Mouse (Mus musculus) hematopoietic stem cell, adult 5-6 weeks (primary cell): Measurements from ENCODE around the gene Rdh8. TPM values are rescaled to one million over a fixed set of nuclear protein-coding genes. Genes with fewer than 3 reads are reported as not detected.
"Not testable (repeated sequence)": the region's sequence is repeated elsewhere in the genome, so short reads cannot be mapped to it uniquely, and the experiment has no call there.

Experiments used
- ATAC-seq, 2 experiments: fragments of 125-278 bp in 1 of 2; replicated peaks in 1 of 2; 2 replicates each; pipeline ENCODE4 v1.8.0; 2016 to 2017; ENCODE audit warnings: inconsistent platforms in 2 of 2, mild to moderate bottlenecking in 2 of 2, moderate number of reproducible peaks in 2 of 2, low read depth in 1 of 2, moderate TSS enrichment in 1 of 2; ENCODE audit not compliant: low FRiP score in 2 of 2, poor library complexity in 2 of 2, severe bottlenecking in 2 of 2, insufficient read depth in 1 of 2, low TSS enrichment in 1 of 2
- total RNA-seq: library from RNA; stranded (forward); fragments of 172-1452, 232-1000 nt; gene quantifications from 2 replicates; pipeline ENCODE4 v1.2.3, GENCODE M21; 2017

Gene Rdh8
- total RNA-seq, 1 experiment from 2014 or later: not detected

DNA sequence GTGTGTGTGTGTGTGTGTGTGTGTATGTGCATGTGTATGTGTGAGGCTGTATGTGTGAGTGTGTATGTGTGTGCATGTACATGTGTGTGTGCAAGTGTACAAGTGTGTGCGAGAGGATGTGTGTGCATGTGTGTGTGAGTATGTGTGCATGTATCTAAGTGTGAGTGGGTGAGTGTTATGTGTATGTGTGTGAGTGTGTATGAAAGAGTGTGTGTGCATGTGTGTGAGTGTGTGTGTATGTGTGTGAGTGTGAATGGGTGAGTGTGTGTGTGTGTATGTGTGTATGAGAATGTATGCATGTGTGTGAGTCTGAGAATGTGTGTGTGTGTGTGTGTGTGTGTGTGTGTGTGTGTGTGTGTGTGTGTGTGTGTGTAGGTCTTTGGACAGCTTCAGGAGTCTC lies 9.8 kb downstream of the Rdh8 start:
- ATAC-seq: no peak

DNA sequence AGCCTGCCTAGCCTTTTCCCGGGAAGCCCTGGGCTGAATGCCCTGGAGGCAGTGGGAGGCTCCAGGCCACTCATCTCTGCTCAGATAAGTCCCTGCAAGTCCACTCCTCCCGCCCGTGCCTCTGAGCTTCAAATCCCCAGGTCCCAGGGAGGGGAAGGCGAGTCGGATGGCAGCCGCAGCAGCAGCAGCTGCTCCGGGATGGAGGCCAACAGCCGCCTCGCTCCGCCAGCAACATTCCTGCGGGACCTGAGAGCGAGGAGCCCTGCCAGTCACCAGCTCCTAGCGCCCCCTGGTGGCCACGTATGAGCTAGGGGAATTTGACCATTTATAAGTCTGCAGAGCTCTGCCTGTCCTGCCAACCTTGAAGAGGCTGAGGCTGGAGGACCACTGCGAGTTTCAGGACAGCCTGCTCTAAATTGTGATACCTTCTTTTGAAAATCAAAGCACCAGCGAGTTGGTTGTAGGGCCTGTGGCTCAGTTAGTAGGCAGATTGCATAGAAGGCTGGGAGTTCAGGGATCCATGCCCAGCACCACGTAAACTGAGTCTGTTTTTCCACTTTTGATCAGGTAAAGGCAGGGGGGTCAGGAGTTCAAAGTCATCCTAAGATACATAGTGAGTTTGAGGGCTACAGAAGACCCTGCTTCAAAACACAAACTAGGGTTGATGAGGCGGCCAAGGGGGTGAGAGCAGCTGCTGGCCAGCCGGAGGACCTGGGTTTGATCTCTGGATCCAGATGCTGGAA lies 12.8 kb downstream of the Rdh8 start:
- peak; percentile 79 to 80 for ATAC-seq

DNA sequence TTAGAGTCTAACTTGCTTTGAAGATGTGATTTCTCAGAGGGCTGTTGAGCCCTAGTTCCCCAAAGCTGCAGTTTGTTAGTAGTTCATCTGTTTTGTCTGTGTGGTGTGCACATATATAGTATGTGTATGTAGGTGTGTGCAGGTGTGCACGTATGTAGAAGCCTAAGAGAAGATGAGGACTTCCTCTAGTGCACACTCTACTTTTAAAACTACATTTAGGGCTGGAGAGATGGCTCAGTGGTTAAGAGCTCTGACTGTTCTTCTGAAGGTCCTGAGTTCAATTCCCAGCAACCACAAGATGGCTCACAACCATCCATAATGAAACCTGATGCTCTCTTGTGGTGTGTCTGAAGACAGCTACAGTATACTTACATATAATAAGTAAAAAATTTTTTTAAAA lies 16.6 kb downstream of the Rdh8 start:
- no peak for ATAC-seq

DNA sequence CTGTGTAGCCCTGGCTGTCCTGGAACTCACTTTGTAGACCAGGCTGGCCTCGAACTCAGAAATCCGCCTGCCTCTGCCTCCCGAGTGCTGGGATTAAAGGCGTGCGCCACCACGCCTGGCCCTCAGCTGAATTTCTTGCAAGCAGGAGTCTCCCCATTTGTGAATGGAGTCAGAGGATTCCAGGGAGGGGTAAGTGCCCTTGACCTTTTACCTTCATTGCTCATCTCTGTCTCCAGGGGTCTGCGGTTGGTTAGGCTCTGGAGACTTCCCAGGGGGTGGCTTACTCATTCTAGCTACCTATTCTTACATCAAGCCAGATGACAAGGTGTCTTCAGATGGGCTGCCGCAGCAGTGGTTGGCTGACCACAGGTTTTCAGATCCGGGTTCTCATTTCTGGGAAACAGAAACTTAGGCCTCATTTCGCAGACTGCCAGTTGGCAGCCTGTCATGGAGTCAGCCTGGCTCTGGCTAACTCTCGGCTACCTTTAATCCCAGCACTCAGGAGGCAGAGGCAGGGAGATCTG lies 17.2 kb downstream of the Rdh8 start:
- not testable (repeated sequence) for ATAC-seq

DNA sequence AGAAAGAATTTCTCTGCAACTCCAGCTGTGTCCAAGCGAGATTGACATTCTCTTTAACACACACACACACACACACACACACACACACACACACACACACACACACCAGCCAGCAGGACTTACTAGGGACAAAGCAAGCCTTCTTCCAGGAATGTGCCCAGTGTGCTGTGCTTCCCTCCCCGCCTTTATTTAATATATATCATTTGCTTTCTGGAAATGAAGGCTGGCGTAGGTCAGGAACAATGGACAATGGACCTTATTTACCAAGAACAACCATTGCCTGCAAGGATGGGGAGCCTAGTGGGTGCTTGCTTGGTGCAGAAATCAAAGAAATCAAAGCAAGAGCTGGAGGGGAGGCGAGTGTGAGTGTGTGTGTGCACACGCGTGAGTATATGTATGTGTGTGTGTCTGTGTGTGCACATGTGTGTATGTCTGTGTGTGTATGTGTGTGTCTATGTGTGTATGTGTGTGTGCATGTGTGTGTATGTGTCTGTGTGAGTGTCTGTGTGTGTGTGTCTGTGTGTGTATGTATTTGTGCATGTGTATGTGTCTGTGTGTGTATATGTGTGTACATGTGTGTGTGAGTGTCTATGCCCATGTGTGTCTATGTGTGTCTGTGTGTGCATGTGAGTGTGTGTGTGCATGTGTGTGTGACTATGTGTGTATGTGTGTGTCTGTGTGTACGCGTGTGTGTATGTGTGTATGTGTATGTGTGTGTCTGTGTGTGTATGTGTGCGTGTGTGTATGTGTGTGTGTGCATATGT lies 19.1 kb downstream of the Rdh8 start:
- no peak for ATAC-seq

DNA sequence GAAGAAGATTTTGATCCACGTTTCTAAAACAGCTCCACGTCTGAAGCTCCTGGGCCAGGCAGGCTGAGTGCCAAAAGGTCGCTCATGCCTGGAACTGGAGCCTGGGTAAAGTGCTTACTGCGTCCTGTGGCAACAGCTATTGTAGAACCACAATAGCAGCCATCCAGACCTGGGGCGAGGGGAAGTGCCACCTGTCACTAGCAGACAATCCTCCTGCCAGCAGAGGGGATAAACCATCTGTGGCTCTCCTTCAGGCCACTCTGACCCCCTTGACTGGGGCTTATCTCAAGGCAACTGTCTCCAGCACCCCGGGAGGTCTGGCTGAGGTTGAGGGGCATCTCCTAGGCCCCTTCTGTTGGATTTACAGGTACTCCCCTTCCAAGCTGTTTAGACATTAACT lies 20.6 kb downstream of the Rdh8 start:
- no peak for ATAC-seq

DNA sequence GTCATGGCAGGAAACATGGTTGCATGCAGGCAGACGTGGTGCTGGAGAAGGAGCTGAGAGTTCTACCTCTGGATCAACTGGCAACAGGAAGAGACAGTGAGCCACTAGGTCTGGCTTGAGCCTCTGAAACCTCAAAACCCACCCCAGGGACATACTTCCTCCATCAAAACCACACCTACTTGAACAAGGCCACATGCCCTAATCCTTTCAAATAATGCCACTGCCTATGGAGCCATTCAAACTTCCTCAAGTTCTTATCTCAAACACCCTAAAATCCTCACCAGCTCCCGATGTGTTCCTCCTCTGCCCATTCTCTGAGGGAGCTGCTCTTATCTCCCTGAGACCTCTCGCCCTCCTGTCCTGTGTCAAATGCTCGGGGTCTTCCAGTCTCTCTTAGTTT lies 23.9 kb downstream of the Rdh8 start:
- ATAC-seq: no peak

DNA sequence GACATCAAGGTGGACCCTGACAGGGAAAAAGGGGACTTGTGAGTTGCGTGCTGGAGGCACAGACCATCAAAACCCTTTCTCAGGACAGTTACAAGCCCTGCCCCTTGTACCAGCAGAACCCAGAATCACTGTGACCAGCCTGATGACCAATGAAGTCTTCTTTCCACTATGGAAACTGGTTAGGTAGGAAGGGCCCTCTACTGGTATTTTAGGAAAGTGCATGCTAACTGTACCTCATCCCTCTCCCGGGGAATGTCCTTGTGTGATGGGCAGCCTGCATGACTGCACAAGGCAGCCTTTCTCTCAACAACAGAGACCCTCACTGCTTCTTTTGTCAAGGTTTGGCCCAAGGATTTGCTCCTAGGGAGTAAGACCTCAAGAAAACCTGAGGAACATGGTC lies 24.4 kb downstream of the Rdh8 start:
- ATAC-seq: no peak

DNA sequence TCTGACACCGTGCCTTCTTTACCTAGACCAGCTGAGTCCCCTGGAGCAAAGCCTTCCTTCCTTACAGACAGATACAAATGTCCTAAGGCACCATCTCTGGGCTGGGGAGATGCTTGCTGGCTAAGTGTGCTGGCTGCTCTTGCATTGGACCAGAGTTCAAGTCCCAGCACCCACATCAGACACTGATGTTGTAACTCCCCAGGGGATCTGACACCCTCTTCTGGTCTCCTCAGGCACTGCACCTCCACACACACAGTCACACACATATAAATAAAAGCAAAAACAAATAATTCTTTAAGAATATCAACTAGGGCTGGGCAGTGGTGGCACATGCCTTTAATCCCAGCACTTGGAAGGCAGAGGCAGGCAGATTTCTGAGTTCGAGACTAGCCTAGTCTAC lies 31.9 kb downstream of the Rdh8 start:
- no peak for ATAC-seq

DNA sequence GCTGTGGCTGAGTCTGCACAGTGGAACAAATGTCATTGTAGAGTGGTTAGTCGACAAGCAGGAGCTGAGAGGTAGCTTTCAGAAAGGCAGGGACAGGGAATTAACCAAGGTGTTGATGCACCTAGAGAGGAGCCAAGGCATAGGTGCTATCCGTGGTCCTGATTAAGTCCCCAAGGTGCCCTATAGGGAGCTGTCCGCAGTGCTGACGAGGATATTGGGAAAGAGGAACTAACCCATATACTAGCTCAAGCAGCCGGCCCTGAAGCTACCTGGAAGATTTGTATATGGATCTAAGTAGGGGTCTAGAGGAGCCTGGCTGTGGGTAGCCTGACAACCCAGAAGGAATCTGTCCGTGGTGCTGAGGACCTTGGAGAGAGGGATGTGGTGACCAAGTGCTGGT lies 38.8 kb downstream of the Rdh8 start:
- ATAC-seq: peak; percentile 92 to 95

DNA sequence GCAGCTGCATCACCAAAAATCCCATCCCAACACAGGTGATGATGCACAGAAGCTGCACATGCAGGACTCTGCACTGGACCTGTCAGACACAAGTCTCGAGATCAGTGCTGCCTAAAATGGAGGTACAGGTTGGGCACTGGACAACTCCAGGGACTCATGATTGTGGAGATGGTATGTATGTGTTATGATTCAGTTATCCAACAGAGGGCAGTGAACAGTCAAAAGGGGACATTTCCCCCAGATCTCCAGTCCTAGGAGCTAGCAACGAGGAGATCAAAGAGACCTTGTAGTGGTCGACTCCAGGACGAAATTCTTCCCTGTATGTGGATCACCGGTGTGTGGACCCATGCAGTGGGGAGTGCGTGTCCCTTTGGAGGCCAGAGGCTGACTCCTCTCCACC lies 41.6 kb downstream of the Rdh8 start:
- no peak for ATAC-seq

DNA sequence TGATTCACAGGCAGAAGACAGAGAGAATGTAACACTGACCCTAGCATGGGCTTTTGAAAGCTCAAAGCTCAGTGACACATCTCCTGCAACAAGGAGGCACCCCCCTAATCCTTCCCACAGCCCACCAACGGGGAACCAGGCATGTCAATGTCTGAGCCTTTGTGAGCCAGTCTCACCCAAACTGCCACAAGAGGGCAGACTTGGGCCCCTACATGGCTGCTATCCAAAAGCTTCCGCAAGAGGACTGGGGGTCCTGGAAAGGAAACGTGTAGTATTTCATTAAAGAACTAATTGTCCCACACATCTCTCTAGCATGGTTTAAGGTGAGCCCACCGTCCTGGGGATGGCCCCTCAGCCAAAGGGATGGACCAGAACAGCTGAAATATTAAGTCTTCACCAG lies 43.5 kb downstream of the Rdh8 start:
- ATAC-seq: 0 out of 4 replicates have a peak, but pooled peaks of 1 of the 2 experiments have one; percentile 31

DNA sequence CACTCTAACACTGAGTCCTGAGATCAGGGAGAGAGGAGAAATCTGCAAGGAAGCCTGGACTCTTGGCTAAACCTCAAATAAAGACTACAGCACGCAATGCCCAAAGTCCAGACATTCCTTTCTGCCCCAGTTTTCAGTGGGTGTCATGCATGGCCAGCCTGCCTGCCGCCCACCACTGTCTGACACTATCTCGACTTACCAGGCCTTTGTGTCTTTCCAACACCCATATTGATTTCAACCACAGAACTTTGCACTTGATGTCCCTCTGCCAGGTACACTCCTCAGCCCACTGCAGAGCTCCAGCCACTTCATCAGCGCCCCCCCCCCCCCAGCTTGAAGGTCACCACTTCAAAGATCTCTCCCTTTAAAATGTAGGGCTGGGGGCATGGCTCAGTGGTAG lies 43.9 kb downstream of the Rdh8 start:
- no peak for ATAC-seq

DNA sequence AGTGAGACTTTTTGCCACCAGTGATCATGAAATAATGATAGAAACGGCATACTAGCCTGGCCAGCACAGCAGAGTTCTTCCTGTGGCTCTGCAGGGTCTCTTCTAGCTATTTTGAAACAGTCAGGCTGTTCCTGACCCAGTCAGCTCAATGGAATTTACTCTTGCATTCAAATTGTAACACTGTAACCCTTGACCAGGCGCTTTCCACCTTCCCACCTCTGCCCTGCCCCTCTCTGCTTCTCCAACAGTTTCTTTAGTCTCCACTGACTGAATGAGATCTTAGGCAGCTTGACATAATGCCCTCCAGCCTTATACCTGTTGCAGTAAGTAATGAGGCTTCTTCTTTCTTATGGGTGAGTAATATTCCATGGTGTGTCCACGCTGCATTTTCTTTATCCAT lies 48.6 kb downstream of the Rdh8 start:
- ATAC-seq: no peak

DNA sequence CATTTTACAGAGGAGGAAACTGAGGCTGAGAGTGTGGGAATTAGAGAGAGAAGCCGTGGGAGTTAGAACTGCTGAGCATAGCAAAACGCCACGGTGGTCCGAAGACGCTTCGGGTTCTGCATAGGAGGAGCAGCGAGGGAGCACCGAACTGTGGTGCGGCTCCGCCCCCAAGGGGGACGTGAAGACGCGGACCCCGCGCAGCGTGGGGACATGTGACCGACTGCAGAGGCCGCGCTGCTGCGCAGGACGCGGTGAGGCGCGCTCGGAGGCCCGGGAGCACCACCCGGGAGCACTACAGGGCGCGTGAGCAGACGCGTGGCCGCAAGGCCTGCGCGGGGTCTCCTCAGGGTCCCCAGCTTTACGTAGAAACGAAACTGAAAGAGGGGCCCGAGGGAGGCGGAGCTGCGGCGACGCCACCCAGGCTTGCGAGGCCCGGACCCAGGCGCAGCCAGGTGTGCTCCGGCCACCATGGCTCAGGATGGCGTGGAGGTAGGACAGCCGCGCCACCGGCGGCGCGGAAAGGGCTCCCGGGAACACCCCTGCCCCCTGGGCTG lies 50.2 kb downstream of the Rdh8 start, which contains the start of gene A230050P20Rik:
TSS of gene A230050P20Rik (plus strand) at position 195 of the 554 bp plus-strand sequence.
- ATAC-seq: peak; percentile 33 to 37; a peak in 3 of 4 replicates

DNA sequence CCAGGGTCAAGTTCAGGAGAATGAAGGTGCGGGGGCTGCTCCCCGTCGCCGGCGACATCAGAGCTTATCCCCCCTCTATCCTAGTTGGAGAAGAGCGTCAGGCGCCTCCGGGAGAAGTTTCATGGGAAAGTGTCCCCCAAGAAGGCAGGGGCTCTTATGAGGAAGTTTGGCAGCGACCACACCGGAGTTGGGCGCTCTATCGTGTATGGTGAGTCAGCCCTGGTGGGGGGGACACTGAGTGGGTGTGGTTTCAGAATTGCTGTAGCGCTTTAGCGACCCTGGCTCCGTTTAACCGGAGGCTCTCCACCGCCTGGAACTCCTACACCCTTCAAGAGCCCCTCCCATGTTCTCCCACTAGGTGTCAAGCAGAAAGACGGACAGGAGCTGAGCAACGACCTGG lies 50.9 kb downstream of the Rdh8 start:
- ATAC-seq: peak; percentile 47 to 61; a peak in 3 of 4 replicates

DNA sequence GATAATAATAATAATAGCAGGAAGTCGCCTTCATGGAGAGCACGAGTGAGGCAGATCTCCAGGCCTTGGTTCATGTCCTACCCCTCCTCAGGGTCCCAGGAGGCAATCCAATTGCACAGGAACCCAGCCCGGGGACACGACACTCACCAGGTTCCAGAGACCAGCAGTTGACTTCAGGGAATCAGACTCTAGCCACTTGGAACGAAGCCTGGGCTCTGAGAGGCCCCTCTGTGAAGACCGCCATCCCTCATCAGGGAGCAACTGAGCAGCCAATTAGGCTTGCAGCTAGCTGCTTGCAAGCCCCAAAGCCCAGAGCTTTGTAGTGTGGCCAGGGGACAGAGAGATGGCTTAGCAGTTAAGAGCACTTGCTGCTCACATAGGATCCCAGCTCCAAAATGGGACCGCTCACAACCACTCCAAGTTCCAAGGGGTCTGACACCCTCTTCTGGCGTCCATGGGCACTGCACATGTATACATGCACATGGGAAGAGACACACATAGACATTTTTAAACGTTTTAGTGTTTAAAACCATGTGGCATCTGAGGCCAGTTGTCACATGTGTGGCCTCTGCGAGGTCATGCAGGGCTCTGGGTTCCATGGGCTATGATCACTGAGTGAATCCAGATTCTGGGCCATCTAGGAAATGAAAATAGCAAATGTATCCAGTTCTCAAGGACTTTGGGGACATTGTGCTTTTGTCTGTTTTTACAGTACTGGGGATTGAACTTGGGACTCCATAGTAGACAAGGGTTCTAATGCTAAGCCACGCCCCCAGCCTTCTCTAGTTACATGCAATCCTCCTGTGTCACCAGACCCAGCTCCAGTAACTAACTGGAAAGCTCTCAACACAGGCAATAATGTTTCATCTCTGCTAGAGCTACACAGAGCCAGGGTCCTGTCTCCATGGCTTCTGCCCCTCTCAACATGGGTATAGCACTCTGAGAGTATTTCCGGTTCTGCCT lies 52.2 kb downstream of the Rdh8 start:
- no peak for ATAC-seq
